Mouse (Mus musculus) forebrain, postnatal 0 days (tissue): Measurements from ENCODE around the gene Gpx8. TPM values are rescaled to one million over a fixed set of nuclear protein-coding genes. Genes with fewer than 3 reads are reported as not detected.

Experiments used
- ATAC-seq: fragments of 200-750 bp; cut with Nextera tagmentation; 2 replicates; pipeline ENCODE4 v1.8.0; 2017; ENCODE audit warnings: mild to moderate bottlenecking, moderate library complexity
- DNase-seq: peaks from one replicate; pipeline ENCODE4 v3.0.0-alpha.2; 2015
- H3K27ac ChIP-seq: fragments of 300-500 bp; sonication (generic); 2 replicates; pipeline ENCODE4 v1.5.1; 2014; ENCODE audit warnings: low read depth, mild to moderate bottlenecking, antibody characterized with exemption, low read length, moderate library complexity, mixed read lengths
- H3K27me3 ChIP-seq: fragments of 300-500 bp; sonication (generic); 2 replicates; pipeline ENCODE4 v1.6.1; 2014; ENCODE audit warnings: mild to moderate bottlenecking, low read length, mixed read lengths; ENCODE audit not compliant: insufficient read depth
- H3K36me3 ChIP-seq: fragments of 300-500 bp; sonication (generic); 2 replicates; pipeline ENCODE4 v1.6.1; 2014; ENCODE audit warnings: mild to moderate bottlenecking, moderate library complexity; ENCODE audit not compliant: insufficient read depth
- H3K4me1 ChIP-seq: fragments of 300-500 bp; sonication (generic); 2 replicates; pipeline ENCODE4 v1.6.1; 2014; ENCODE audit warnings: antibody characterized with exemption; ENCODE audit not compliant: insufficient read depth
- H3K4me2 ChIP-seq: fragments of 300-500 bp; sonication (generic); 2 replicates; pipeline ENCODE4 v1.6.1; 2014; ENCODE audit warnings: low read depth, mild to moderate bottlenecking, moderate library complexity
- H3K4me3 ChIP-seq: fragments of 300-500 bp; sonication (generic); 2 replicates; pipeline ENCODE4 v1.5.1; 2014; ENCODE audit warnings: low read depth, low read length, mixed read lengths
- H3K9ac ChIP-seq: fragments of 300-500 bp; sonication (generic); 2 replicates; pipeline ENCODE4 v1.6.1; 2014; ENCODE audit warnings: mild to moderate bottlenecking
- H3K9me3 ChIP-seq: fragments of 300-500 bp; sonication (generic); 2 replicates; pipeline ENCODE4 v1.6.1; 2016; ENCODE audit warnings: low read length
- CTCF ChIP-seq: sonication (generic); IDR thresholded peaks from 2 replicates; pipeline ENCODE4 v1.5.1; 2016; ENCODE audit warnings: antibody characterized with exemption, control low read depth, low read depth
- WGBS: fragments of 180-500 bp; shearing (Covaris S2); extraction: QIAGEN DNeasy Blood & Tissue Kit; methylation state at CpG from one replicate; pipeline ENCODE4 v1.1.7; 2014; 5-methylcytosine and 5-hydroxymethylcytosine counted together
- polyA plus RNA-seq: library from polyadenylated mRNA; unstranded; fragments of >200 nt; fragmentation: Nextera tagmentation; extraction: Ambion mirVana; gene quantifications from 2 replicates; pipeline ENCODE4 v1.2.1, GENCODE M21; 2015
- total RNA-seq: library from RNA; depleted of rRNA; stranded (reverse); fragments of >200 nt; gene quantifications from 2 replicates; pipeline ENCODE4 v1.2.3, GENCODE M21; 2014

The Gpx8 gene
- total and polyA plus RNA-seq, 2 experiments from 2014 or later, result 27.3 to 41.7 TPM

DNA sequence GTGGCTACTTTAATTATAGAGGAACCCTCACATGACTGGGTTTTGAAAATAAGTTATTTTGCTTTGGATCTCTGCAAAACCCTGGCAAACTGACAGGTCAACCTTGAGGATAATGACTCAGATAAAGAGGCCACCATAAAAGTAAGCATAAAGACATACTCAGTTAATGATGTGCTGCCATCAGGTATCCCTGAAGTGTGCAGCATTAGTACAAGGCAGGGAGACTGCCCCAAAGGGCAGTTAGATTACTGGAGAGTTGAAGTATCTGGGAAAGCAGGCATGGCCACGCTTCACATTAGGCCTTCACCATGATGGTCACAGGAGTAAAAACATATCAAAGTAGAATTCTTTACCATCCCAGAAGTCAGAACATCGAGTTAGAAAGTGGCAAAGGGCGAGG, 1.3 kb downstream of the Gpx8 start:
- Histone ChIP-seq H3K36me3 (no peaks in the 10 kb centered on the region), H3K9ac (no peak overlapping the region), H3K27me3 (no peaks in the 10 kb centered on the region), H3K4me3 (0 out of 2 replicates have a peak overlapping the region, but pooled peaks have one; percentile 38), H3K4me1 (no peaks in the 10 kb centered on the region; the same call in 1 of the 2 replicates), H3K4me2 (peak overlapping the region; percentile 55; the same call in 1 of the 2 replicates), H3K27ac (no peak overlapping the region), H3K9me3 (no peaks in the 10 kb centered on the region)
- 70% methylated on average over 3 of the region's 3 CpGs for WGBS
- DNase-seq, result no peak
- no peak for TF ChIP-seq CTCF
- ATAC-seq, result no peak

DNA sequence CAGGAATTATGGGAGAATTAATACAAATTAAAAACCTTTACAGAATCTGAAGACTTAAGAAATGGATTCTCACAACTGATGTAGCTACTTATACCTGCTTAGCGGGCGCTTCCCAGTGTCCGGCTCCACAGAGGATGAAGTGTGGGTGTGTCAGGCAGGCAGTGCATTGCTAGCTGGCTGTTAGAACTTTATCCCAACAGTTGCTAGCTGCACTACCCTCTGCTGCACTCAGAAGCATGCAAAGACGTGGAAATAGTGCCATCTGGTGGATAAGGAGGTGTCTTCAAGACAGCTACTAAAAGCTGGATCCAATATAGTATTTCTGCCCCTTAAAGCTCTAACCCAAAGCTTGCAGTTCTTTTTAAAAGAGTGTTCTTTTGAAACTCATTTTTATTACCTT, 10.4 kb downstream of the Gpx8 start:
- Histone ChIP-seq H3K4me2 (peak overlapping the region; percentile 97), H3K27me3 (no peaks in the 10 kb centered on the region; the same call in 1 of the 2 replicates), H3K9me3 (no peaks in the 10 kb centered on the region), H3K36me3 (no peaks in the 10 kb centered on the region), H3K27ac (no peak overlapping the region), H3K4me1 (peaks cover 10% of the 10 kb centered on the region; the same call in 1 of the 2 replicates), H3K9ac (0 out of 2 replicates have a peak overlapping the region, but pooled peaks have one; percentile 49), H3K4me3 (peak overlapping the region; percentile 55)
- TF ChIP-seq CTCF, result peak; percentile 94
- DNase-seq, result peak; percentile 94
- peak; percentile 86 for ATAC-seq
- WGBS, result 3% methylated on average over 4 of the region's 4 CpGs

DNA sequence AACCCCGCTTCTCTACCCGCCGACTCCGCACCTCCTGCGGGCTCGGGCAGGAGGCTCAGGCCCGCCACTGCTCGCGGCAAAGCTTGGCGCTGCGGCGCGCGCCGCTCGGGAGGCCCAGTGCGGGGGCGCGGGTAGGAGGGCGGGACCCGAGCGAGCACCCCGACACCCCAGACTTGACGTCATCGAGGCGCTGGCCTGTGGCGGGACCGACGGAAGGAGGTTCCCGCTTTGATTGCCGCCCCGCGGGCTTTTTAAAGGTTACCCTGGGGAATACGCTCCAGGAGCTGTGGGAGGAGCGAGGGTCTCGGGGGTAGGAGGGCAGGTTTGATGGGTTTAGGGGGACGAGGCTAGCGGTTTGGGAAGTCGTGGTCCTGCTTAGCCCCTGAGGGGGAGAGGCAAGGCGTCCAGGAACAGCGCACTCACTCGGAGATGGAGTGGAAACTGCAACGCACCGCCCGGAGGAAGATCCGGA, 11.2 kb downstream of the Gpx8 start, which contains the start of gene Cdc20b:
Gene Cdc20b, plus strand, starts transcription at position 162 of the 472 bp plus-strand sequence.
- peak within 1 kb of the TSS; percentile 55 for H3K4me3 ChIP-seq
- 0 out of 2 replicates have a peak, but pooled peaks have one; percentile 16 for TF ChIP-seq CTCF
- DNase-seq (peak; percentile 35), ATAC-seq (peak; percentile 9)
- no peaks in the 10 kb centered on the region; the same call in 1 of the 2 replicates for H3K27me3 ChIP-seq
- no peak within 1 kb of the TSS for H3K27ac ChIP-seq
- H3K9ac ChIP-seq, result peak within 1 kb of the TSS; percentile 49
- under 1% methylated on average over 46 of the region's 46 CpGs for WGBS
- H3K4me1 ChIP-seq, result peaks cover 10% of the 10 kb centered on the region; the same call in 1 of the 2 replicates
- H3K36me3 ChIP-seq, result no peaks in the 10 kb centered on the region
- H3K9me3 ChIP-seq, result no peaks in the 10 kb centered on the region
- H3K4me2 ChIP-seq, result peak within 1 kb of the TSS; percentile 97

DNA sequence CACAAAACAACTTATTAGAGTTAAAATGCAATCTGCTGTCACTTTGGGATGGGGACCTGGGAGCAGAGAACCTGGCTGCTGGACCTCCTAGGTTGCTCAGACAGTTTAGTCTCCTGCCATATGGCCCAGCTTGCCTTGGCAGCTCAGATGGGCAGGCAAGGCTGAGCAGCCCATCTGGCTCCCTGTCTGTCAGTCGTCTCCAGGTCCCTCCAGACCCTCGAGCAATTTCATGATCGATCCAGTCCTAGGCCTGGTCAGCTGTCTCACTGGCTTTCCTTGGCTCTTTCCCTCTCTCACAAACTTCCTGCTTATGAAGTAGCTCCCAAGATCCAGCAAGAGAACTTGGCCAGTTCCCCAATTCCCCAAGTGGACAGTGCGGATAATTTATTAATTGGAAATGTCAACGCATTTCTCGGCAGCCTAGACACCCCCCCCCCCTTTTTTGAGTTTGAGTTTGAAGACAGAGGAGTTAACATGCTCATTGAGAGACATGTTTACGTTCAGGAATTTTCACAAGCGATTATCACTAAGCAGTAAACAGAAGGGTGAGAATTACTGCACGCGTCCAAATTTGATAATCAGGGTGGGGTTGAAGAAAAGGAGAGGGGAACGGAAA, 11.8 kb downstream of the Gpx8 start:
- ATAC-seq (no peak), DNase-seq (peak; percentile 15)
- H3K36me3 ChIP-seq, result no peaks in the 10 kb centered on the region
- peaks cover 10% of the 10 kb centered on the region; the same call in 1 of the 2 replicates for H3K4me1 ChIP-seq
- H3K4me2 ChIP-seq, result peak overlapping the region; percentile 97
- no peak overlapping the region for H3K9ac ChIP-seq
- 2% methylated on average over 11 of the region's 11 CpGs for whole genome bisulfite sequencing
- TF ChIP-seq CTCF, result no peak
- no peak overlapping the region for H3K27ac ChIP-seq
- H3K27me3 ChIP-seq, result no peaks in the 10 kb centered on the region; the same call in 1 of the 2 replicates
- no peaks in the 10 kb centered on the region for H3K9me3 ChIP-seq
- peak overlapping the region; percentile 55 for H3K4me3 ChIP-seq

DNA sequence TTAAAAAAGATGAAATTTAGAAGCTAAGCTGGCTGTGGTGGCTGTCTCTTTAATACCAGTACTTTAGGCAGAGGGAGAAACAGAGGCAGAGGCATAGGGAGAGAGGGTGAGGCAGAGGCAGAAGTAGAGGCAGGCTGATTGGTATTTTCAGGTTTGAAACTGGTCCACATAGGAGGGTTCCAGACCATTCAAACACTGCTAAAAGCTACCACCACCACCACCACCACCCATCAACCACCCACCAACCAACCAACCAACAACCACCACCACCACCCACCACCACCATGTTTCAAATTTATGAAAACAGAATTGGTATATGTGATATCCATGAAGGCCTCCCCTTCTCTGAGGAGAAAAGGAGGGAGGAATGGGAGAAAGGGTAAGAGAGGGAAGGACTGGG, 13.4 kb downstream of the Gpx8 start:
- no peak for DNase-seq
- no peak for ATAC-seq
- no peak overlapping the region for H3K9ac ChIP-seq
- H3K9me3 ChIP-seq, result no peaks in the 10 kb centered on the region
- H3K4me1 ChIP-seq, result peaks cover 10% of the 10 kb centered on the region; the same call in 1 of the 2 replicates
- no peak overlapping the region for H3K4me2 ChIP-seq
- H3K36me3 ChIP-seq, result no peaks in the 10 kb centered on the region
- H3K27ac ChIP-seq, result no peak overlapping the region
- H3K27me3 ChIP-seq, result no peaks in the 10 kb centered on the region; the same call in 1 of the 2 replicates
- H3K4me3 ChIP-seq, result peak overlapping the region; percentile 67; the same call in 1 of the 2 replicates
- TF ChIP-seq CTCF, result no peak

DNA sequence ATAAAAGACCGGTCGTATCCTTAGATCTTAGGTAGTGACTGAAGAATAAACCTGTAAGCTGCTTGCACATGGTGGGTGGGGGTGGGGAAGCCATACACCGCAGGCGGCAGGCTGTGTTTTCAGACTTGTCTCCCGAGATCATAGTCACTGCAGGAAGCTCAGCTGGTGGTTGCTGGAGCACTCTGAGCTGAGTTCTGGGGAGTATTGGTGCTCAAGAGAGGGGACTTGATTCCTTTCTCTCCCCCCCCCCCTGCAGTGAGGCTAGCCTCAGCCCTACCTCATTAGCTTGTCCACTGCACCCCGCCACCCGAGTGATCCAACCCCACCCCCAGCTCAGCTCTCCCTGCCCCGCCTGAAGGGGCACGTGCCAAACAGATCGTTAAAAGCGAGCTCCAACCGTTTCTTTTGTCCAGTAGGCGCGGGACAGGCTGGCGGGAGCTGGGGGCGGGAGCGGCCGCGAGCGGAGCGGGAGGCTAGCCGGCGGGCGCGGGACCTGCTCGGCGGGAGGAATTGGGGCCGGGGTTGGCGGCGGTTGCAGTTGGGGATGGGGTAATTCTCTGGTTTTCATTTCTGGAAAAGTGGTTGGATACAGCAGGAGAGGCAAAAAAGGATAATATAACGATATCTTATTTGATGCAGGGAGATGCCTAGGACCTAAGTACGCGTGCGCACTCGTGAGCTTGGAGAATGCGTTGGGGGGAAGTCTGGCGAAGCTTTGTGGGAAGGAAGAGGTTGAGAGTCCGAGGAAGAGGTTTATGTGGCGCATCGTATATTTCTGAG, 14.2 kb downstream of the Gpx8 start:
- Histone ChIP-seq H3K4me3 (peak overlapping the region; percentile 67), H3K9ac (peak overlapping the region; percentile 71), H3K27me3 (no peaks in the 10 kb centered on the region; the same call in 1 of the 2 replicates), H3K27ac (peak overlapping the region; percentile 87), H3K9me3 (no peaks in the 10 kb centered on the region), H3K4me1 (peaks cover 10% of the 10 kb centered on the region; the same call in 1 of the 2 replicates), H3K4me2 (peak overlapping the region; percentile 86), H3K36me3 (no peaks in the 10 kb centered on the region)
- under 1% methylated on average over 40 of the region's 40 CpGs for WGBS
- TF ChIP-seq CTCF, result 0 out of 2 replicates have a peak, but pooled peaks have one; percentile 17
- ATAC-seq, result peak; percentile 78
- DNase-seq, result peak; percentile 83
